Mouse (Mus musculus): Measurements from ENCODE around the gene Pitpna.

Gene Pitpna

GRCm38 (mm10) chr11:75565849-75566248 is 22.0 kb upstream of the Pitpna start:
- peak; percentile 87 for DNase-seq

- DNase-seq, result peak; percentile 74
Observed at GRCm38 (mm10) chr11:75566276-75567196, 21.4 kb upstream of the Pitpna start.

DNA sequence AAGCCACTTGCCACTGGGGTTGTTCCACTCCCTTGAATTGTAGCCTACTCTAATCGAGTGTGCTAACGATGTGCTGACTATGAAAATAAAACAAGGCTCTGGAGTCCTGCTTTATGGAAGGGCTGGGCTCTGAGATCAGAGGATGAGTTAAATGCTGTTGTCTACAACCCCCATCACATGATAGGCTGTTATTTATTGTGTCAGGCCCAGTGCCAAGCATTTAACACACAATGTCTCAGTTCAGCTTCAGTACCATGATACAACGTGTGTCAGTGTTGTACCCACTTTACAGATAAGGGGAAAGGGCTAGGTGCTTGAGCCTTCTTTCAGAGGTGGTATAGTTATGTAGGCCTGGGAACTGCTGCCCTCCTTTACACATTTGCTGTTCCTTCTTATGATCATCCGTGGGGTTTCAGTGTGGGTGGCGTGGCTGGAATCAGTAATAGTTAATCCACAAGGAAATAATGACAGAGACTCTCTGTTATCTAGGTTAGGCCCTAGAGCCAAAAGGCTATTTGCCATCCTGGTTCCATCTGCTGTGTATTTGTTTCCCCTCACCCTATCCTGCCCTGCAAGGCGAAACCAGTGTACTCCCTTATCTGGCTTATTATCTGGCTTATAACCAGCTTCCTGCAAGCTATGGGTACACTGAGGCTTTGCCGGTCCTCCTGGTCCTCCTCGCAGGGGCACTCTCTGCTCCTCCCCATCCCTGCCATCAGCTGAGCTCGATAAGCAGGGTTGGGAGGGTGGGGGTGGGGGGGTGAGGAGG is 20.4 kb upstream of the Pitpna start:
- DNase-seq, result peak; percentile 87

- DNase-seq, result peak; percentile 61
Observed at GRCm38 (mm10) chr11:75568115-75568511, 19.8 kb upstream of the Pitpna start.

GRCm38 (mm10) chr11:75568962-75569361 is 18.9 kb upstream of the Pitpna start:
- peak; percentile 67 for DNase-seq

GRCm38 (mm10) chr11:75570375-75571125 is 17.3 kb upstream of the Pitpna start:
- DNase-seq, result peak; percentile 95

DNA sequence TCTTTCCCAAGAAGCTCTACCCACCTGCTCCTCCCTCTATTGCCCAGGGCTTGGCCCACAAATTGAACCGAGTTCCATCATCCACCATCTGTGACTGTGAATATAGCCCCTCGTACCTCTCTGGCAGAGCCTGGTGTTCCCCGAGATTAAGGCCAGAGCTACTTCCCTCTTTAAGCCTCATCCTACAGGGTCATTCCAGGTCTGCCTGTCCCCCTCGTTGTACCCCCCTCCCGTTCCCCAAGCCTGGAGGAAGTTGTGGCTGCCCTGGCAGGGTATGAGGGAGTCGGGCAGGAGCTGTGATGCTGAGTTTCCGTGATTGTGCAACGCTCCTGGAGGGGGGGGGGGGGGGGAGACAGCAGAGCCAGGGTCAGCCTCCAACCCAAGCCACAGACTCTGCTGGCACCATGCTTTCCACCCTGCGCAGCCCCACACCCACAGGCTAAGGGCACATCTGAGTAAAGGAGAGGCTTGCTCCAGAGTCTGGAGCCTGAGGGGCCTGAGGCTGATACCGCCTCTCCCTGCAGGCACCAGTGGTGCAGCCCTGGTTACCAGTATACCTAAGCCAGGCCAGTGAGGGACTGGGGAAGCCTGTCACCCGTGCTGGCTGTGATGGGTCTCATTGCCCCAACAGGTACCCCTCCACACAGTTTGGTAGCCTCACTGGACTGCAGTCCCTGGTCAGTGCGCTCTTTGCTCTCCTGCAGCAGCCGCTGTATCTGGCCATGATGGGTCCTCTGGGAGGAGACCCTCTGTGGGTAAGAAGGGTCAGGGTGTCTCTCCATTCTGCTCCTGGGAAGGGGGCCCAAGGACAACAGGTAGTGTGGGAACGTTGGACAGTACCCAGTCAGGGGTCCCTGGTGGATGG is 16.5 kb upstream of the Pitpna start:
- peak; percentile 85 for DNase-seq

- DNase-seq, result peak; percentile 73
Observed at GRCm38 (mm10) chr11:75572301-75572791, 15.6 kb upstream of the Pitpna start.

DNA sequence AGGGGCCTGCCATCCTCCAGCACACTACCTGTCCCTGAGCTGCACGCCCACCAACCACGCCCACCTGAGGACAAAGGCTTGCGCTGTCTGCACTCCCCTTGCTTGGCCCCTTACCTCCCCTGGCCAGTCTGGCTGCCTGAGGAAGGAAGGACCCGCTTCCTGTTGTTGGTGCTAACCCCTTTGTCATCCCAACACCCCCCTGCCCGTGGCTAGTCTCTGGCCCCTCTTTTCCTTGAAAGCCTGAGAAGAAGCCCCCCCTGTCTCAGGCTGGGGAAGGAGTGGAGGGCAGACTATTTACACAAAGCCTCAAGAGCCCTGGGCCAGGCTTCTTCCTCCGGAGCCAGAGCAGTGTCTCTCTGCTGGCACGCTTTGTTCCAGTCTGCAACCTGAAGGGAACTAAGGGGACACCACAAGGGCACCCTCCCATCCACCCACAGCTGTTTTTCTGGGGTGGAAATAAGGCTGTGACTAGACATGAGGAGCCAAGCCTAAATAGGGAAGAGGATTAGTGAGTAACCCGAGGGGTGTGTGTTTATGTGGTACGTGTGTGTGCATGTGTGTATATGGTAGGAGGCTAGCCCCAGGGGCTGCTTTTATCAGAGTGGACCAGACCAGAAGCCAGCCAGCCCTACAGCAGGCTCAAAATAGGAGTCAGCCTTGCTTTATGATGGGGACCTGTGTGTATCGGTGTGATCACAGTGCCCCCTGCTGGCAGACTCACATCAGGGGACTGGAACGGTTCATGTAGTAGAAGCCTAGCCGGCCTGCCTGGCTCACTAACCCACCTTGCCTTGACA is 14.8 kb upstream of the Pitpna start:
- peak; percentile 94 for DNase-seq

DNA sequence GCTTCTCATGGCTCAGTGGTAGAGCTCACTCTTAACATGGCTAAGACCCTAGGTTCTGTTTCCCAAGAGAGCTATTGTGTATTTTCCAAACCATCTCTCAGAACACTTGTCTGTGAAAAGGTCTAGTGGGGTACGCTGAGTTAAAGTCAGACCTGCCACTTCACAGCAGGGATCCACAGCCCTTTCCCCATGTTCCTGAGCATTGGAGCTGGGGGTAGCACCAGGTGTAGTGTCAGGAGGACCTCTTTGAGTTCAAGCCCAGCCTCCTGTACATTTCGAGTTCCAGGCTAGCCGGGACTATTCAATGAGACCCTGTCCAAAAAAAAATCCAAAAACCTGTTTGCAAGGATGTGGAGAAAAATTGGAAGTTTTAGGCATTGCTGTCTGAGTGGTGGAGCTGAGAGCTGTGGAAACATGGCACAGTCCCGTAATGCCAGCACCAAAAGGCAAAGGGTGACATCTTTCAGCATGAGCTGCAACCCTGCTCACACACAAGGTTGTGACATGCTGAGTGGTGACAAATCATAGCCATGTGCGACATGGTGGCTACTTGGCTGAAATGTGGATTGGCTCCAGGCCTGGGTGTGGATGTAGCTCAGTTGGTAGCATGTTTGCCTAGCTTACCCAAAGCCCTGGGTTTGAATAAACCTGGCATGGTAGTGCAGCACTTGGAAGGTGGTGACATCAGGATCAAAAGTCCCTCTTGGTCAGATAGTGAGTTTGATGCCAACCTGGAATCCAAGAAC is 13.3 kb upstream of the Pitpna start:
- DNase-seq, result peak; percentile 64

- DNase-seq, result peak; percentile 48
Observed at GRCm38 (mm10) chr11:75575560-75576123, 12.3 kb upstream of the Pitpna start.

DNA sequence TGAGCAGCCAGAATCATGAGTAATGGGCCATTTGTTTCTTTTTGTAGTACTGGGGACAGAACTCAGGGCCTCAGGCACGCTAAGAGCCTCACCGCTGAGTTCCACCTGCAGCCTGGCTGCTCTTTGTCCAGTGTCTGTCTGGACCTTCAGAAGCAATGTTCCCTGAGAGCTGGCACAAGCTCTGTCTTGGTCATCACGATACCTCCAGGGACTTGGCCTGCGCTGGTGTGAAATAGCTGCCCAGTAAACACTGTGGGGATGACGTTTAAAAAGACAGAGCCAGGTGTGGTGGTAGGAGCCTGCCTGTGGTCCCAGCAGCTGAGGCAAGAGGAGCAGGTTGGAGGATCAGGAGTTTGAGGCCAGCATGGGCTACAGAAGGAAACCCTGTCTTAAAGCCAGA is 9.3 kb upstream of the Pitpna start:
- DNase-seq, result no peak

DNA sequence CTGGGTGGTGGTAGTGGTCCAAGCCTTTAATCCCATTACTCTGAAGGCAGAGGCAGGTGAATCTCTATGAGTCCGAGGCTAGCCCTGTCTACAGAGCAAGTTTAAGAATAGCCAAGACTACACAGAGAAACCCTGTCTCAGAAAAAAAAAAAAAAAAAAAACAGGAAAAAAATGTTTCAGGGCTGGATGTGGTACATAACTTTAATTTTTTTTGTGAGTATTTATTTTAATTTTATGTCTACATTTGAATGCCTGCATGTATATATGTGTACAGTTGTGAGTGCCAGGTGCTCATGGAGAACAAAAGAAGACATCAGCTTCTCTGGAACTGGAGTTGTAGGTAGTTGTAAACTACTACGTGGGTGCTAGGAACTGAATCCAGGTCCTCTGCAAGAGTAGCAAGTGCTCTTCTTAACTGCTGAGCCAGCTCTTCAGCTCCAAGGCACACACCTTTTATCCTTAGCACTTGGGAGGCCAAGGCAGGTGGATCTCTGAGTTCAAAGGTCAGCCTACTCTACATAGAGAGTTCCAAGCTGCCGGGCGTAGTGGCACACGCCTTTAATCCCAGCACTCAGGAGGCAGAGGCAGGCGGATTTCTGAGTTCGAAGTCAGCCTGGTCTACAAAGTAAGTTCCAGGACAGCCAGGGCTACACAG is 6.3 kb upstream of the Pitpna start:
- peak; percentile 12 for DNase-seq

DNA sequence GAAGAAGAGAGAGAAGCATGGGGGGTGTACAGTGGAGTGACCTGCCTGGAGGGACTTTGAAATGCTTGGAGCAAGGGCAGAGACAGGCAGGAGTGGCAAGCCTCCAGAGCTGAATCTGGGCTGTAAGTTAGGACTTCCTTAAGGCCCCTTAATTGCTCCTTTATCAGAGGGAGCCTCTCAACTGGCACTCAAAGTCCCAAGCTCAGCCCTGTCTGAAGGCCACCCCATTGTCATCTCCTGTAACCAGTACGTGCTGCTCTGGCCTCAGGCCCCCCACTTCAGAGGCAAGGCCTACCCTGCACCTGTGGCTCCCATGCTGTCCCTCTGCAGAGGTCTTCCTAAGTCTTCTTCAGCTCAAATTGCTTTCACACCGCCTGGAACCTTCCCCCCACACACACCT is 4.4 kb upstream of the Pitpna start:
- DNase-seq, result no peak

DNA sequence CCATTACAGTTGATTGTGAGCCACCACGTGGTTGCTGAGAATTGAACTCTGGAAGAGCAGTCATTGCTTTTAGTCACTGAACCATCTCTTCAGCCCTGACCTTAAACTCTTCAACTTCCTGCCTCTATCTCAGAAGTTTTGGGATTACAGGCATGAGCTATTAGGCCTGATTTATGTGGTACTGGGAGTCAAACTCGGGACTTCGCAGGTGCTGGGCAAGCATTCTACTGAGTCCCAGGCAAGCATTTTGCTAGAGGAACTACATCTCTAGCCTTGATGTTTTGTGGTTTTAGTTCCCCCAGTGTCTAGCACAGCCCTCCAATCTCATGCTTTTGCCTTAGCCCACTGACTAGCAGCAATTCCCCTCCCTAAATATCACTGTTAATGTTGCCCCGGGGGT is 2.8 kb upstream of the Pitpna start:
- DNase-seq, result no peak

GRCm38 (mm10) chr11:75585978-75586377 is 1.9 kb upstream of the Pitpna start:
- no peak for DNase-seq

GRCm38 (mm10) chr11:75586963-75587362 is 934 bp upstream of the Pitpna start:
- DNase-seq, result no peak

DNA sequence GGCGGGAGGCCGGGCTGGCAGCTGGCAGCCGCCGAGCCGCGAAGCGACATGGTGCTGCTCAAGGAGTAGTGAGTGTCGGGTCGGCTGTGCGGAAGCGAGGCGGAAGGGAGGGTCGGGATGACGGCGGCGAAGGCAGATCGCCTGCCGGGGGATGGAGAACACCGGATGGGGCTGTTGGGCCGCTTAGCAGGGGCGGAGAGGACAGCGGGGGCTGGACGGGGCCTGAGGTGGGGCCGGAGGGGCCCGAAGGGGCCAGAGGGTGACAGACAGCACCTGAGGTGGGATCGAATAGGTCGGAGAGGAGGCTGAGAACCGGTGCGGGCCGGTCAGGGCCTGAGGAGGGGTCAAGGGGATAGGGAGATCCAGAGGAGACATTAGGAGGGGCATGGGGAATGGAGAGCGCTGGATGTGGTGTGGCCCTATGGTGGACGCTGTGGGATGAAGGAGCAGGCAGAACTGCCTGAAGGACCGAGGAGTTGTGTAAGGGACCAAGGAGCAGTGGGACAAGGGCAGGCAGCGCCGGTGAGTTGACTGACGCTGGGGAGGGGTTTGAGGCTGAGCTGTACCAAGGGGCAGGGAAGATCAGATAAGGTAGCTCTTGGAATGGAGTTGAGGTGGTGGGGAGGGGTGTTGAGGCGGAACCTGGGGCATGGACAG is 516 bp downstream of the Pitpna start:
- no peak for DNase-seq

DNA sequence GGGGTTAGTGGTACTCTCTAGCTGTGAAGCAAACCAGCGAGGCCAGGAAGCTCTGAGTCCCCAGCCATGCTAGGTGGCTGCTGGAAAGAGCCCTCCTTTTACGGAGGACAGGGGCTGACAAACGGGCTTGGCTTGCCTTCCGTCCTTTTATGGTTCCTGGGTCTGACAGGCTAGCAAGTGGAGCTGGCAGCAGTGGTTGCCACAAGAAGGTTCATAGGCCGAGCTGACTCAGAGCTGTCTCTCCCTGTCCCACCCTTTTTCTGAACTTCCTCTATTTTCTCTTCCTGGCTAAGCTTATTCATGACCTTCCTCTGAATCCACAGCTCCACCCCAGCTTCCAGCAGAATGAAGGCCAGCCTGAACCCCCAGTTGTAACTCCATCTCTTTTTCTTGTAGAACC is 4.7 kb downstream of the Pitpna start:
- DNase-seq, result no peak
